In the genomic region with DNA sequence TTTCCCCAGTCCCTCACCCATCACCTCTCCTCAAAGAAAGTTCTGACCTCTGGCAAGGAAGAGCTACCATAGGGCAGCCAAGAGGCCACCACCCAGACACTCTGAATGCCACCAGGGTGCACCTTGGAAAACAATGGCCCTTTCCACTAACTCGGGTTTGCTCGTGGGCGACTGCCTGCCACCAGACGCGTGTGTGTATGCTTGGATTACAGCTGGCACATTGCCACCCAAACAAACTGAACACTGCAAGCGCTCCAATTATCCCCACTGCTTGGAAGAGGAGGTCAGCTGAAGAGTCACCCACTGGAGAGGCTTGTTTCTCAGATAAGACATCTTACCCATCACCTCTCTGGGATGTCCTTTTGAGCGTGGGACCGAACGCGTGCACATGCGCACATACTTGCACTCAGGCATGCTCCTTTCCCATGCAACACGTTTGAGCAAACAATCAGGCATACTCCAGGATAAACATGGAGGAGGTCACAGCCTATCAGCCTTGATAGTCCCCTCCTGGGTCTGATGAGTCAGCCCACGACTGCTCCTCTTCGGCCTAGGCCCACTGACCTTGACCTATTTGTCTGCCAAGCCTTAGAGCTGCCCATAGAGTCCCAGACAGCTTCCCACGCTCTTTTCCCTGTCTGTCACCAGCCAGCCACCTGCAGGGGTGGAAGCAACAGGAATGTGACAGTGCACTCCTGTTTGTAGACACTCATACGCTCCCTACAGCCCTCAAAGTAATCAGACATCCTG, we compare ENCODE assay signal across 22 mouse cellular contexts.
DNase-seq lines count a peak whose midpoint lies in the region; ATAC-seq and TF ChIP-seq lines count a peak whose summit lies in the region.
"Had no signal": no experiment of that assay in that cellular context is flagged by ENCODE, and none has a peak within 500 bp of the region (broad histone marks: within the 10 kb centered on the region; RNA-seq: fewer than 3 reads in every experiment).

No protein-coding gene starts in this region.

- H3K4me2 ChIP-seq in forebrain, embryonic 12.5 days: no peak overlapping the region
- no peak overlapping the region for H3K4me2 ChIP-seq in lung, embryonic 14.5 days
- H3K4me2 ChIP-seq: embryonic facial prominence, embryonic 12.5 days; heart, embryonic 15.5 days; hindbrain, embryonic 15.5 days; kidney, embryonic 15.5 days; midbrain, embryonic 13.5 days had no signal

- DNase-seq in forebrain, embryonic 10.5 days (ENCODE audit: extremely low spot score, low spot score): no peak
- DNase-seq in lung, embryonic 14.5 days: peak; percentile 46
- no peak for DNase-seq in lung, adult 2 months
- DNase-seq in MN1 (ENCODE audit: low spot score): peak; percentile 20
- DNase-seq in Muller cell, postnatal 12 days (ENCODE audit: inconsistent ontology term): peak; percentile 47
- DNase-seq in spleen, postnatal 14 days (ENCODE audit: low spot score in 2 of 2): no peak
- no peak for DNase-seq in gastrocnemius, postnatal 14 days
- DNase-seq: cerebellum, adult 2 months; heart, adult 2 months; heart, postnatal 4 days; thymus, adult 2 months had no signal

- H3K4me1 ChIP-seq in forebrain, embryonic 10.5 days: peaks cover 22% of the 10 kb centered on the region
- H3K4me1 ChIP-seq in forebrain, embryonic 12.5 days: peaks cover 9% of the 10 kb centered on the region
- 0 out of 2 replicates have a peak, but pooled peaks cover 4% of the 10 kb centered on the region for H3K4me1 ChIP-seq in lung, embryonic 14.5 days (ENCODE audit: insufficient read depth)
- H3K4me1 ChIP-seq in lung, adult 2 months (ENCODE audit: control insufficient read depth, insufficient read depth, low read length): no peaks in the 10 kb centered on the region

- no peak for TF ChIP-seq CTCF in lung, embryonic 14.5 days (IDR thresholded peaks at IDR 0.05; ENCODE audit: low read depth)
- no peak for TF ChIP-seq CTCF in lung, adult 2 months (IDR thresholded peaks at IDR 0.05; ENCODE audit: insufficient read depth, low read length)

- no peak overlapping the region for H3K4me3 ChIP-seq in forebrain, embryonic 10.5 days
- no peak overlapping the region for H3K4me3 ChIP-seq in forebrain, embryonic 12.5 days (replicated peaks)
- H3K4me3 ChIP-seq in lung, embryonic 14.5 days (ENCODE audit: low read depth, low read length): no peak overlapping the region
- no peak overlapping the region for H3K4me3 ChIP-seq in lung, adult 2 months (replicated peaks; ENCODE audit: extremely low read depth, low read depth, low read length)
- H3K4me3 ChIP-seq: embryonic facial prominence, embryonic 12.5 days; heart, adult 2 months; heart, embryonic 15.5 days; hindbrain, embryonic 15.5 days; kidney, embryonic 15.5 days; midbrain, embryonic 13.5 days; myocyte had no signal

- 0 out of 2 replicates have a peak, but pooled peaks cover 4% of the 10 kb centered on the region for H3K27me3 ChIP-seq in forebrain, embryonic 10.5 days (ENCODE audit: poor library complexity, severe bottlenecking)
- 0 out of 2 replicates have a peak, but pooled peaks cover 3% of the 10 kb centered on the region for H3K27me3 ChIP-seq in forebrain, embryonic 12.5 days
- H3K27me3 ChIP-seq in lung, embryonic 14.5 days (ENCODE audit: insufficient read depth, low read length): no peaks in the 10 kb centered on the region
- H3K27me3 ChIP-seq: embryonic facial prominence, embryonic 12.5 days; heart, embryonic 15.5 days; hindbrain, embryonic 15.5 days; kidney, embryonic 15.5 days; midbrain, embryonic 13.5 days; Patski had no signal

- no peaks in the 10 kb centered on the region for H3K9me3 ChIP-seq in forebrain, embryonic 10.5 days
- H3K9me3 ChIP-seq in forebrain, embryonic 12.5 days: no peaks in the 10 kb centered on the region
- H3K9me3 ChIP-seq in lung, embryonic 14.5 days (ENCODE audit: low read depth, low read length): no peaks in the 10 kb centered on the region
- H3K9me3 ChIP-seq: embryonic facial prominence, embryonic 12.5 days; heart, embryonic 15.5 days; hindbrain, embryonic 15.5 days; kidney, embryonic 15.5 days; midbrain, embryonic 13.5 days had no signal

- ATAC-seq in forebrain, embryonic 12.5 days (ENCODE audit: low FRiP score): no peak
- no peak for ATAC-seq in lung, embryonic 14.5 days (ENCODE audit: insufficient read depth)
- ATAC-seq: intestine, postnatal 0 days; lung, postnatal 0 days; midbrain, embryonic 13.5 days; Patski had no signal

- intact Hi-C loops in gastrocnemius, postnatal 14 days (cut with DNase I; ENCODE audit: low total_unique reads): no loop called here

- 89% methylated on average over 16 of the region's 16 CpGs for WGBS in forebrain, embryonic 10.5 days
- 62% methylated on average over 16 of the region's 16 CpGs for WGBS in forebrain, embryonic 12.5 days
- 44% methylated on average over 16 of the region's 16 CpGs for whole genome bisulfite sequencing in lung, embryonic 14.5 days
- WGBS in lung, adult 2 months: 48% methylated on average over 16 of the region's 16 CpGs

- H3K27ac ChIP-seq in forebrain, embryonic 10.5 days: 0 out of 2 replicates have a peak overlapping the region, but pooled peaks have one; percentile 7
- H3K27ac ChIP-seq in forebrain, embryonic 12.5 days: no peak overlapping the region
- H3K27ac ChIP-seq in lung, embryonic 14.5 days (ENCODE audit: low read depth): no peak overlapping the region
- H3K27ac ChIP-seq: embryonic facial prominence, embryonic 12.5 days; heart, adult 2 months; heart, embryonic 15.5 days; hindbrain, embryonic 15.5 days; kidney, embryonic 15.5 days; liver, embryonic 14.5 days; midbrain, embryonic 13.5 days had no signal

- H3K9ac ChIP-seq in forebrain, embryonic 12.5 days: no peak overlapping the region
- no peak overlapping the region for H3K9ac ChIP-seq in lung, embryonic 14.5 days
- H3K9ac ChIP-seq: embryonic facial prominence, embryonic 12.5 days; heart, embryonic 15.5 days; hindbrain, embryonic 15.5 days; kidney, embryonic 15.5 days; liver, embryonic 14.5 days; midbrain, embryonic 13.5 days had no signal

- no peak for TF ChIP-seq POLR2A in lung, adult 2 months (IDR thresholded peaks at IDR 0.05; ENCODE audit: borderline replicate concordance, extremely low read depth, low read depth, low read length)

- no peaks in the 10 kb centered on the region for H3K36me3 ChIP-seq in forebrain, embryonic 10.5 days (replicated peaks)
- no peaks in the 10 kb centered on the region for H3K36me3 ChIP-seq in forebrain, embryonic 12.5 days (replicated peaks)
- no peaks in the 10 kb centered on the region for H3K36me3 ChIP-seq in lung, embryonic 14.5 days (ENCODE audit: insufficient read depth)
- H3K36me3 ChIP-seq: embryonic facial prominence, embryonic 12.5 days; heart, embryonic 15.5 days; hindbrain, embryonic 15.5 days; kidney, embryonic 15.5 days; midbrain, embryonic 13.5 days had no signal

Comparison
In these comparisons a context has a peak if more than half of its experiments do, and no peak if none do; other contexts are left out.
1. DNase-seq: peak in lung, embryonic 14.5 days (single experiment), MN1 (single experiment) and Muller cell, postnatal 12 days (single experiment); none in forebrain, embryonic 10.5 days (single experiment), lung, adult 2 months (single experiment), spleen, postnatal 14 days (0 of 2) and gastrocnemius, postnatal 14 days (single experiment).